Mouse (Mus musculus) liver, embryonic 11.5 days (tissue): ENCODE results near the gene Capn9. TPM values are rescaled to one million over a fixed set of nuclear protein-coding genes. Genes with fewer than 3 reads are reported as not detected.

Experiments used
- ATAC-seq: fragments of 200-750 bp; cut with Nextera tagmentation; replicated peaks from 2 replicates; pipeline ENCODE4 v1.8.0; 2017; ENCODE audit warnings: moderate number of reproducible peaks, mild to moderate bottlenecking, moderate TSS enrichment, moderate library complexity; ENCODE audit not compliant: low FRiP score
- DNase-seq: peaks from one replicate; pipeline ENCODE4 v3.0.0-alpha.2; 2017; ENCODE audit warnings: low spot score
- H3K27ac ChIP-seq: fragments of 300-500 bp; sonication (generic); 2 replicates; pipeline ENCODE4 v1.5.1; 2014; ENCODE audit warnings: mild to moderate bottlenecking, low read depth, low read length, control low read depth
- H3K27me3 ChIP-seq: fragments of 300-500 bp; sonication (generic); replicated peaks from 2 replicates; pipeline ENCODE4 v1.6.1; 2014; ENCODE audit warnings: low read length, mixed read lengths; ENCODE audit not compliant: control insufficient read depth, insufficient read depth
- H3K36me3 ChIP-seq: fragments of 300-500 bp; sonication (generic); 2 replicates; pipeline ENCODE4 v1.6.1; 2014; ENCODE audit warnings: mild to moderate bottlenecking, low read length, moderate library complexity, mixed read lengths; ENCODE audit not compliant: control insufficient read depth, insufficient read depth
- H3K4me1 ChIP-seq: fragments of 300-500 bp; sonication (generic); replicated peaks from 2 replicates; pipeline ENCODE4 v1.6.1; 2014; ENCODE audit warnings: low read length, mixed read lengths; ENCODE audit not compliant: control insufficient read depth, insufficient read depth
- H3K4me2 ChIP-seq: fragments of 300-500 bp; sonication (generic); 2 replicates; pipeline ENCODE4 v1.6.1; 2014; ENCODE audit warnings: mild to moderate bottlenecking, control low read depth, moderate library complexity
- H3K4me3 ChIP-seq: fragments of 300-500 bp; sonication (generic); 2 replicates; pipeline ENCODE4 v1.5.1; 2014; ENCODE audit warnings: low read depth, low read length, control low read depth
- H3K9ac ChIP-seq: fragments of 300-500 bp; sonication (generic); 2 replicates; pipeline ENCODE4 v1.6.1; 2014; ENCODE audit warnings: low read depth, low read length, control low read depth
- H3K9me3 ChIP-seq: fragments of 300-500 bp; sonication (generic); 2 replicates; pipeline ENCODE4 v1.6.1; 2016; ENCODE audit warnings: low read length, inconsistent platforms, mixed read lengths; ENCODE audit not compliant: control insufficient read depth
- WGBS: fragments of 180-500 bp; shearing (Covaris S2); extraction: QIAGEN DNeasy Blood & Tissue Kit; methylation state at CpG from one replicate; pipeline ENCODE4 v1.1.7; 2014; 5-methylcytosine and 5-hydroxymethylcytosine counted together
- polyA plus RNA-seq: library from polyadenylated mRNA; unstranded; fragments of >200 nt; fragmentation: Nextera tagmentation; extraction: Ambion mirVana; gene quantifications from 2 replicates; pipeline ENCODE4 v1.2.1, GENCODE M21; 2014

Capn9 gene
- polyA plus RNA-seq, 1 experiment from 2014 or later = not detected

DNA sequence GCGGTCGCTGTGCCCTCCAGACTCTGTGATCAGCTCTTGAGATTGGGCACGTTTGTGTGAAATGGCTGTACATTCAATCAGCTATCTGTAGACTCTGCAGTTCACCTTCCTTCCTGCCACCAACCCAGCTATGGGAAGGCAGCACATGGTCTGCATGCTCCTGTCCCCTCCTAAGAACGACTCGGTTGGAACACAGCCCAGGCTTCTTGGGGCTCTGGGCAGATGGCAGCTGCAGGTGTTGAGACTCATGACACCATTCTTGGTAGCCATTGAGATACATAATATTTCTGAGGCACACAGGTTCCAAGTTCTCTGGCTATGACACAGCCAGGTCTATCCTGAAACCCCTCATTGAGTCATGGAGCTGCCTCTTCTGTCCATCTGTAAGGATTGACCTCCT lies 32.6 kb upstream of the Capn9 start:
- H3K27ac ChIP-seq = no peak overlapping the region
- H3K27me3 ChIP-seq = no peaks in the 10 kb centered on the region
- no peaks in the 10 kb centered on the region for H3K4me1 ChIP-seq
- ATAC-seq = no peak
- no peaks in the 10 kb centered on the region for H3K9me3 ChIP-seq
- H3K36me3 ChIP-seq = peaks cover 35% of the 10 kb centered on the region; the same call in 1 of the 2 replicates
- no peak overlapping the region for H3K4me3 ChIP-seq
- no peak for DNase-seq
- no peak overlapping the region for H3K4me2 ChIP-seq
- WGBS = 95% methylated on average over 5 of the region's 5 CpGs
- H3K9ac ChIP-seq = no peak overlapping the region

DNA sequence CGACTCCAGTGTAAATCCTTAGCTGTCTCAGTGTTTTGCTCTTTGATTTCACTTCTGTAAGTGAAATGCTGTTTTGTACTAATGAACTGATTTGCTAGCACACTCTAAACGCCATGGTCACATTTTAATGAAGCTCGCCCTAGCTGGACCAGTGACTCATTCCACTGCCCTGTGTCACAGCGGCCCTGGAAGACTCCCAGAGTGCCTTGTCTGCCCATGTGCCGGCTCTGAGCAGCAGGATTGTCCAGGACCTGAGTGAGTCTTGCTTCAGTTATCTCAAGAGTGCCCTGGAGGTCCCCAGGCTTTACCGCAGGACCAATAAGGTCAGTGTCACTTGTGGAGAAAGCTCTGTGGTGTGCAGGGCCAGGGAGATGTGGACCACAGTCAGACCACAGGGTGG lies 29.5 kb upstream of the Capn9 start:
- WGBS = 90% methylated on average over 6 of the region's 6 CpGs
- peaks cover 48% of the 10 kb centered on the region for H3K36me3 ChIP-seq
- DNase-seq = no peak

DNA sequence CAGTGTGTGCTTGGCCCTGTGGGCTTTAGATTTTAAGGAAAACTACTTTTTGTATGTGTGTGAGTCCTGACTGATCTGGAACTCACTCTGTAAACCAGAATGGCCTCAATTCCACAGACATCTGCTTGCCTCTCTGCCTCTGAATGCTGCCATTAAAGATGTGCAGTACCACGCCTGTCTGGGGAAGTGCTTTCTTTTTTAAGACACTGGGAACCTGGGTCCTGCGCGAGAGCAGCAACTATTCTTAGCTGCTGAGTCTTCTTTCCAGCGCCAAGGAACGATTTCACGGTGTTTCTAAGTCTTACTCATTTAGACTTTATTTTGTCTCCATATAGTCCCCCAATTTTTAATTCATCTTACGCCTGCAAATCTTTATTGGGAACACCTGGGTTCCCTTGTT lies 29.1 kb upstream of the Capn9 start:
- peaks cover 47% of the 10 kb centered on the region for H3K36me3 ChIP-seq

More for the DNA sequence above, 29.5 kb upstream of the Capn9 start:
- Histone ChIP-seq H3K9me3 (no peaks in the 10 kb centered on the region), H3K4me1 (no peaks in the 10 kb centered on the region), H3K9ac (no peak overlapping the region), H3K27ac (no peak overlapping the region), H3K4me2 (no peak overlapping the region), H3K4me3 (no peak overlapping the region), H3K27me3 (no peaks in the 10 kb centered on the region)
- no peak for ATAC-seq

DNA sequence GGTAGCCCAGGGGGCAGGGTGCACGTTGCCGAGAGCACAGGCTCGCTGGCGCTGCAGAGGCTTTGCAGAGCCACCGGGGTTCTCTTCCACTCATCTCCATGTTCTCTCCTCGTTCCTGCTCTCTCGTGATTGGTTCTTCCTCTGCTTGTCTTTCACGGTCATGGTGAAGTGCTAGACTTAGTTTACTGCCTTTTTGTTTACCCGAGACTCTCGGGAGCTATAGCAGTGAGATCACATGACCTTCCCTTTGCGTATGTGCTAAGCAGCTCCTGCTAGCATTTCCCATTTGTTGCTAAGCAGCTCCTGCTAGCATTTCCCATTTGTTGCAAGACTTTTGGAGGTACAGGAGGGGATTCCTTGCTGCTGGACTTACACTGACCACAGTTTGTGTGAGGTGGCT lies 28.6 kb upstream of the Capn9 start:
- ATAC-seq (no peak), DNase-seq (no peak)
- no peak overlapping the region for H3K9ac ChIP-seq
- H3K4me2 ChIP-seq = no peak overlapping the region
- H3K27ac ChIP-seq = no peak overlapping the region
- H3K27me3 ChIP-seq = no peaks in the 10 kb centered on the region
- WGBS = 67% methylated on average over 11 of the region's 11 CpGs
- no peaks in the 10 kb centered on the region for H3K9me3 ChIP-seq
- no peak overlapping the region for H3K4me3 ChIP-seq
- no peaks in the 10 kb centered on the region for H3K4me1 ChIP-seq
- peaks cover 42% of the 10 kb centered on the region for H3K36me3 ChIP-seq

More for the DNA sequence above, 29.1 kb upstream of the Capn9 start:
- DNase-seq (no peak), ATAC-seq (no peak)
- 91% methylated on average over 7 of the region's 7 CpGs for WGBS
- Histone ChIP-seq H3K4me1 (no peaks in the 10 kb centered on the region), H3K9me3 (no peaks in the 10 kb centered on the region), H3K9ac (no peak overlapping the region), H3K27ac (no peak overlapping the region), H3K4me2 (no peak overlapping the region), H3K4me3 (no peak overlapping the region), H3K27me3 (no peaks in the 10 kb centered on the region)

DNA sequence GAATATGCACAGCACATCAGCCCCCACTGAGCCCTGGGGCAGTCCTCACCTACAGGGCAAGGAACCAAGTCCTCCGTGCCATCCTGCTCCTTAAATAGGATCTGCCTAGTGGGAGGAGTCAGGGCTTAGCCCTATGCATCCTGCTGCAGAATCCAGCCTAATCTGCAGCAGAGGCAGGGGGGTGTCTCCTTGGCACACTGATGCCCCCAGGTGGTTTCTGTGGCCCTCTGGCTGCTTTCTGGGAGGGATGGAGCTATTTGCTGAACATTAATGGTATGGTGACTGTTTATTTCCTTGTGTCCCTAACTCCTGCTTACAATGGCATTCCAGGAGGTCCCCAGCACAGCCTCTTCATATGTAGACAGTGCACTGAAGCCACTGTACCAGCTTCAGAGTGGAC lies 27.7 kb upstream of the Capn9 start:
- ATAC-seq (no peak), DNase-seq (no peak)
- no peaks in the 10 kb centered on the region for H3K27me3 ChIP-seq
- no peak overlapping the region for H3K4me3 ChIP-seq
- peaks cover 40% of the 10 kb centered on the region for H3K36me3 ChIP-seq
- no peak overlapping the region for H3K27ac ChIP-seq
- H3K9ac ChIP-seq = no peak overlapping the region
- WGBS = 70% methylated on average over 1 of the region's 1 CpGs
- H3K4me2 ChIP-seq = no peak overlapping the region
- no peaks in the 10 kb centered on the region for H3K9me3 ChIP-seq
- no peaks in the 10 kb centered on the region for H3K4me1 ChIP-seq

DNA sequence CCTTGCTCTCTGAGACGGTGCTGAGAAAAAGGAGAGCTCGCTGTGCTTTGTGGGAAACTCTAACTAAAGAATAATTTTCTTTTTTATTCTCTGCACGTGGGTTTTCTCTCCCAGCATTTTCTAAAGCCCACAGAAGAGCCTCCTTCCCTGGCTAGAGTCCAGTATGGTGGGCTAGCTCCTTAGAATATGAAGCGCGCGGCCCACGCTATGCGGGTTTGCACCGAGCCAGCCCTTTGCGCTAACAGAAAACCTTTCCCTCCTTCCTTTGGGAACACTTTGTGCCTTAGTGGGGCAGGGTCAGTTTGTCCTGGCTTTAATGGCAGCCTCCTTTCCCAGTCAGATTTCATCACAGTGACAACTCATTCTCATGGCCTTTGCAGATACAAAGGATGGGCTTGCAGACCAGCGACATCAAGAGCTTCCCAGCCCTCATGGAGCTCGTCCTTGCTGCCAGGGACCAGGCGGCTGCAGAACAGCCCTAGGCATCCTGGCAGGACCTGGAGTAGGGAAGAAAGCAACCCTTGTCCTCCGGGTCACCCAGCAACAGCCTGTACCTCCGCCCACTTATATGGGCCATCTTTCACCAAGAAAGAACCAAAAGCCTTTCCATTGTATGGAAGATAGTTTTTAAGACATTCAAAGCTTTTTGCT lies 24.8 kb upstream of the Capn9 start:
- Histone ChIP-seq H3K9me3 (no peaks in the 10 kb centered on the region), H3K4me1 (no peaks in the 10 kb centered on the region), H3K27me3 (no peaks in the 10 kb centered on the region), H3K36me3 (peaks cover 25% of the 10 kb centered on the region), H3K9ac (no peak overlapping the region), H3K4me2 (no peak overlapping the region), H3K27ac (no peak overlapping the region), H3K4me3 (no peak overlapping the region)
- 93% methylated on average over 15 of the region's 15 CpGs for WGBS
- DNase-seq (no peak), ATAC-seq (no peak)

DNA sequence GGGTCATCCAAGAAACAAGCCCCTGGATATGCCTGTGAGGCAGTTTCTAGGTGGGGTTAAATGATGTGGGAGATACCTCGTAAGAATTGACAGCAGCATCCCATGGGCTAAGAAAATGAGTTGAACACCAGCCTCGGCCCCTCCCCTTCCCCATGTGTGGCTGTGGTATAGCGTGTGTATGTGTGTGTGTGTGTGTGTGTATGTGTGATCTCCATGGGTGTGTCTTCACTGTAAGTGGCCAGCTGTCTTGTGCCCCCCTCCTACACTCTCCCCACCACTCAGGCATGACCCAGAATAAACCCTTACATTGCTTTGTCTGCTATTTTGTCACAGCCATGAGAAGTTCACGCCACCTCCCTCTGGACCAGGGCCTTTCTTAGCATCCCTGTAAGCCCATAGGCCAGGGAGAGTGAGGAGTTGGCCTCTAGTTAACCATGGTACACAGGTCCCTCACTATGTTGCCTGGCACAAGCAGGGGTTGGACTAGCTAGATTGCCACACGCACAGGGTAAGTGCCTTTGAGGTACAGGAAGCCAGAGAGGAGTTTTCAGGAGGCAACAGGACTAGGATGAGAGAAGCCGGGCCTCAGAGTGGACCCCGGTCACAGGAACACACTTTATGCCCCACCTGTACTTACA lies 20.7 kb upstream of the Capn9 start:
- no peak overlapping the region for H3K9ac ChIP-seq
- ATAC-seq = no peak
- no peaks in the 10 kb centered on the region for H3K27me3 ChIP-seq
- no peaks in the 10 kb centered on the region for H3K9me3 ChIP-seq
- H3K27ac ChIP-seq = no peak overlapping the region
- 83% methylated on average over 7 of the region's 7 CpGs for WGBS
- H3K4me2 ChIP-seq = no peak overlapping the region
- peaks cover 13% of the 10 kb centered on the region for H3K36me3 ChIP-seq
- no peak overlapping the region for H3K4me3 ChIP-seq
- H3K4me1 ChIP-seq = no peaks in the 10 kb centered on the region; the same call in 1 of the 2 replicates
- DNase-seq = no peak

DNA sequence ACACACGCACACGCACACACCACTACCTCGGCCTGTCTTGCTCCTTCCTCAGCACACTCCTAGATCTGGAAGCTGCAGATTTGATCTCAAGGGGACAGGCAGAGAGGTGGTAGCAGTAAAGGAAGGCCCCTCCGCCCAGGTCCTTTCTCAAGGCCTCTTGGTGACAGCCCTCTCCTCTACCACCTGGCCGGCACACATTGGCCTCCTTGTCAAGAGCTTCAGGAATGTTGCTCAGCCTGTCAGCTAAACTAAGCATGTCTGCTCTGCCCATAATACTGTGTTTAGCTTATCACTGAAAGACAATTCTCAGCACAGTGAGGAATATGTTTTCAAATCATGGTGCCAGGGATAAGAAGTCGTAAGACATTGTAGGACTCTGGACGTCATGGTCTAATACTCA lies 19.7 kb upstream of the Capn9 start:
- WGBS = 84% methylated on average over 7 of the region's 7 CpGs
- H3K27ac ChIP-seq = no peak overlapping the region
- H3K9ac ChIP-seq = no peak overlapping the region
- DNase-seq (no peak), ATAC-seq (no peak)
- no peak overlapping the region for H3K4me3 ChIP-seq
- peaks cover 5% of the 10 kb centered on the region; the same call in 1 of the 2 replicates for H3K36me3 ChIP-seq
- H3K9me3 ChIP-seq = no peaks in the 10 kb centered on the region
- H3K4me2 ChIP-seq = no peak overlapping the region
- no peaks in the 10 kb centered on the region; the same call in 1 of the 2 replicates for H3K4me1 ChIP-seq
- no peaks in the 10 kb centered on the region for H3K27me3 ChIP-seq

DNA sequence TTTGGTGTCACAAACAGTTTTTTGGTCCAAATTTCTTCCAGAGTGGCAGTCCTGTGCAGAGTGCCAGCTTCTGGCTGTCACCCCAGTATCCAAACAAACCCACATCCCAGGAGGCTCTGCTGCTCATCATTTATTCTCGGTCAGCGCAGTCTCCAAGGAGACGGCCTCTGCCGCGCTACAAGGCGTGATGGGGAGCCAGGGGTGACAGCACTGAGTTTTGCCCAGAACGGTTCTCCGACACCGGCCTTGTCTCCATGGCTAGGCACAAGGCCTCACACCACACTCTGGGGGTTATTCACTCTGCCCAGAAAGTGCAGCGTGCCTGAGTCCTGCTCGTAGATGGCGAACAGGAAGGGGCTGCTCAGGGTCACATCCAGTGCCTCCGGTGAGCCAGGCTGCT lies 19.3 kb upstream of the Capn9 start:
- H3K4me3 ChIP-seq = no peak overlapping the region
- H3K4me1 ChIP-seq = no peaks in the 10 kb centered on the region; the same call in 1 of the 2 replicates
- DNase-seq = no peak
- no peak for ATAC-seq
- no peaks in the 10 kb centered on the region for H3K27me3 ChIP-seq
- H3K9me3 ChIP-seq = no peaks in the 10 kb centered on the region
- no peak overlapping the region for H3K27ac ChIP-seq
- H3K9ac ChIP-seq = no peak overlapping the region
- WGBS = 90% methylated on average over 13 of the region's 13 CpGs
- peaks cover 3% of the 10 kb centered on the region; the same call in 1 of the 2 replicates for H3K36me3 ChIP-seq
- H3K4me2 ChIP-seq = no peak overlapping the region
